Mouse (Mus musculus): ENCODE data around the gene Cacna1b. TPM values are rescaled to one million over a fixed set of nuclear protein-coding genes. Genes with fewer than 3 reads are reported as not detected.

The Cacna1b gene
- total RNA-seq (2023), result 1 to 10 TPM in 1 of 2 experiments, under 1 TPM in 1; 0.64 to 1.3 TPM

DNA sequence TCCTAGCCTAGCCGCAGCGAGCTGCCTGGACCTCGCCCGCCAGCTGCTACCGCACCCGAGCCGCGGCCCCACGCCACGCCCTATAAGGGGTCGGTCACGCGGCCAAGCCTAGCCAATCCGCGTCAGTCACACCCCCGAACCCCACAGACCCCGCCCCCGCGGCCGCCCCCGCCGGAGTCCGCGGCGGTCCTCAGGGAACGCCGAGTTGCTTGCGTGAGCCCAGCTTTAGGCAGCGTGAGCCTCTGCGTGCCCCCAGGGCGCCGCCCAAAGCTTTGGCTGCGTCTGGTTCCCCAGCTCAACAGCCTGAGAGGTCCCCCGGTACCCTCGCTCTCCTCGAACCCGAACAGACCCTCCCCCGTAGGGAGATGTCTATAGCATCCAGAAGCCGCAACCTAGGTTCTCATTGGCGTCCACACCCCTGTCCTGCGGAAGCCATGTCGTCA, at the start of gene Cacna1b:
Cacna1b (minus strand) TSS at position 38 of the 443 bp plus-strand sequence.

Other genes with a start within 250 kb of the Cacna1b start
- gene Ehmt1, start 156.5 kb upstream of the Cacna1b start, total RNA-seq (2023), result 10 to 100 TPM; 57.9 to 58.5 TPM
- gene Arrdc1, start 172.1 kb upstream of the Cacna1b start, total RNA-seq (2023), result 100 to 1,000 TPM in 1 of 2 experiments, 10 to 100 TPM in 1; 96.4 to 107 TPM
- 10 to 100 TPM; 12.1 to 13.1 TPM for gene Zmynd19, start 186.6 kb upstream of the Cacna1b start, total RNA-seq (2023)
- 1 to 10 TPM; 4.1 to 6.6 TPM for gene Dph7, start 199.2 kb upstream of the Cacna1b start, total RNA-seq (2023)
- gene Mrpl41, start 211.9 kb upstream of the Cacna1b start, total RNA-seq (2023), result 10 to 100 TPM; 21.1 to 21.2 TPM
- 100 to 1,000 TPM; 167 to 204 TPM for gene Pnpla7, start 212.9 kb upstream of the Cacna1b start, total RNA-seq (2023)

Data from neutrophil, adult 83 days (primary cell).